Mouse (Mus musculus) fibroblast of lung, adult 2 months (primary cell): ENCODE results near the gene Elovl4.

Experiments
- DNase-seq: peaks from one replicate; pipeline ENCODE4 v3.0.0-alpha.2; 2011; ENCODE audit warnings: low read depth

Gene Elovl4

DNA sequence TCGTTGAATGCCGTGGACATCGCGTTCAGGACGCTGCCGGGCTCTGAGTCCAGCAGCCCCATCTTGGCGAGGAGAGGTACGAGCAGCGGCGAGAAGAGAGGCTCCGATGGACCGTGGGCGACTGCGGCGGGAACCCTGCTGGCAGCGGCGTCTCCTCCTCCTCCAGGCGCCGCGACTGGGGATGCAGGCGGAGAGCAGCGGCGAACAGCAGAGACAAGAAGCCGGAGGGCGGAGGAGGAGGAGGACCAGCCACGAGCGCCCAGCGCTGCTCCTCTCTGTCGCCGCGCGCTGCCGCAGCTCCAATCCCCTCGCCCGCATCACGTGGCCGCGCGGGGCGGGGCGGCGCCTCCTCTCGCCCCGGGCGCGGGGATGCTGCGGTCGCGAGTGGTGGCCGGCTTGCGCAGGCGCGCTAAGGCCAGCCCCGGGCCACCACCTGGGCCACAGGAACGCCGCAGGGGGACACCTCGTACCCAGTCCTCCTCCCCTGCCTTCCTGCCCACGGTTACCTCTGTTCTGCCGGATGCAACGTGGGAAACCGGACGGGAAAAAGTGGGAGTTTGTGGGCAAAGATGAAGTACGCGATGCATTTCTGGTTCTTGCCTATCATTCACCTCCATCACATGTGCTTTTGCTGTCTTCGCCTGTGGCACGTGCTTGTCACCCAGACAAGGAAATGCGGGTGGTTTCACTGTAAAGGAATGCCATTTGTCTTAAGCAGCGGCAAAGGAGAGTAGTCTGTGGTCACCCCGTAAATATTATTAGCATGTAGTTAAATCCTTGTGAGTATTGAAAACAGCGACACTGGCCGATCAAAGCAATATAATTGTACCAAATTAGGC lies at the start of gene Elovl4:
Gene Elovl4 (minus strand): TSS at position 301 of the 839 bp plus-strand sequence.
- DNase-seq: no peak

DNA sequence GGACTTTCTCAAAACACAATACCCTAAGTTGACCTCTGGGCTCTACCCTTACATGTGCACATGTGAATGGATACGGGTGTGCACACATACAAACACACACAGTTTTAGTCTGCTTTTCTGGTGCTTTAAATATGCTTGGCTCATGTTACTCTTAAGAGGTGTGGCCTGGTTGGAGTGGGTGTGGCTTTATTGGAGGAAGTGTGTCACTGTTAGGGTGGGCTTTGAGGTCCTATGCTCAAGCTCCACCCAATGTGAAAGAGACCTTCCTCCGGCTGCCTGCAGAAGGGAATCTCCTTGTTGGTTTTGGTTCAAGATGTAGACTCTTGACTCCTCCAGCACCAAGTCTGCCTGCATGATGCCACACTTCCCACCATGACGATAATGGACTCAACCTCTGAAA lies 46.4 kb upstream of the Elovl4 start:
- DNase-seq: no peak

DNA sequence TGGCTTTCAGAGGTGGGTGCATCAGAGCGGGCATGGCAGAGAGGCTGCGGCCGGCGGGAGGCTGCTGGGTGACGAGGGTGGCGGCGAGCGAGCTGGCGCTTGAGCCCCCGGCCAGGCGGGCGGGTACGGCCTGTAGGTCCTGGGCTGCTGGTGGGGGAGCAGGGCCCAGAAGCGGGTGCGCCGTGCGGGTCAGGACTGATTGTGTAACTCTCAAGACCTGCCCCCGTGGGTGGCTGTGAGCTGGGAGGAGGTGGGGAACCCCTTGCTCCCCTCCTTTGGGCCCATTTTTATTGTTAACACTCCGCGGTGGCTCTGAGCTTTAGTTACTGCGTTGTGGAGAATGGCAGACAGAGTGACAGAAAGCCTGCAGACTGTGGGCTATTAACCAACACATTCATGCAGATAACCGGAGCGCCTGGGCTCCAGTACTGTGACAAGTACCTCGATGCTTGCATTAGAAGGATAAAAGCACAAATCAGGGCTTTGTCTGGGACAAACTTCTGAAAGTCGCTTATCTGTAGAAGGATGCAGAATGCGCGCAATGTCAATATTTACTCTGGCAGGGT lies 28.8 kb upstream of the Elovl4 start:
- no peak for DNase-seq

DNA sequence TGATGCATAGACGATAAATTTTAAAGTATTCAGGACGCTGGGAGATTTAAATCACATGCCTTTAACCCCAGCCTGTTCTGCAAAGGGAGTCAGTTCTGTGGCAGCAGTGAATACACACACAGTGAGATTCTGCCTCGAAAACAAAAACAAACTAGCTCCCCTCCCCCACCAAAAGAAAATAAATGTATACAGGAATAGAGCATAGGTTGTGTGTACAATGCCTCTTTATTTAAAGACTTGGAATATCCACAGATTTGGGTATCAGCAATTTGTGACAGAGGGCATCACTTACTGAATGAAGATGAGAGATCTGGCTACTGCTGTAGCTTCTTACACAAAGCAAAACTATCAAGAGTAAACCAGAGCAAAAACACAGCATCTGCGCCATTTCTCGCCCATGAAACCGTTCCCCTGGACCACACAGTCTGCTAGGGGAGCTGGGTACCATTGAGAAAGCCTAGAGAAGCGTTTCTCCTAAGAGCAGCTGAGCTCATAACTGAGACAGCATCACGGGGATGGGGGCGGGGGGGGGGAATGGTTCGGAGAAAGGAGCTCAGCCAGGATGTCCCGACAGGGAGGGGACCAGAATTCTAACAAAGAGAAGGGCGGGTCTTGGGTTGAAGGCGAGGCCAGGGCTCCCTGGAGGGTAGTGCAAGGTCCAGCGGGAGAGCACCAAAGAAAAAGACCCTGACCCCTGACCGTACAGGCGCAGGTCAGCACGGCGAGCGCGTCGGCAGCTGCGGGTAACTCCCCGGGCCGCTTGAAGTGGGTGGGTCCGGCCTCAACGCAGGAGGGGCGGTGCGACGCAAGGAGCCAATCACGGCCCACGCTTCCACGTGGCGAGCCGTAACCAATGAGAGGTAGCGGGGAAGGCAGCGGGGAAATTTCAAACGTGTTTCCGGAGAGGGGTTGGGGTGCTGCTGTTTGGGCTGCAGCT lies 28.0 kb upstream of the Elovl4 start, which contains the start of gene Ttk:
Gene Ttk (plus strand): TSS at position 879 of the 937 bp plus-strand sequence.
- DNase-seq: peak; percentile 71

DNA sequence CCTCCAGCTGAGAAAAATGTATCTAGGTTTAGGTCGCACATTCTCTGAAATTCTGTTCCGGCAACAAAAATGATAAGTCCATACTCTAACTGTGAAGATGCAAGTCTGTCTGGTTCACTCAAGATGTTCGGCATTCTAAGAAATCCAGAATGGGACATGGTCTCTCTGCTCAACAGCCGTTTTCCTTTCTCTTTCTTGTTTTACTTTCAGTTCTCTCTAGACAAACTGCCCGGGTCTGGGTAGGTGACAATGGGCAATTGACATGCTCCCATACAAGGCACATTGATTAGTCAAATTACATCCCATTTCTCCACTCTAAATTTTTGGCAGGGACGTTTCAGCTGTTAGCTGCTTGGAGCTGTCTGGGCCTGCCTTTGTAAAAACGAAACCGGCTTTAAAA lies 25.1 kb upstream of the Elovl4 start:
- DNase-seq: no peak

DNA sequence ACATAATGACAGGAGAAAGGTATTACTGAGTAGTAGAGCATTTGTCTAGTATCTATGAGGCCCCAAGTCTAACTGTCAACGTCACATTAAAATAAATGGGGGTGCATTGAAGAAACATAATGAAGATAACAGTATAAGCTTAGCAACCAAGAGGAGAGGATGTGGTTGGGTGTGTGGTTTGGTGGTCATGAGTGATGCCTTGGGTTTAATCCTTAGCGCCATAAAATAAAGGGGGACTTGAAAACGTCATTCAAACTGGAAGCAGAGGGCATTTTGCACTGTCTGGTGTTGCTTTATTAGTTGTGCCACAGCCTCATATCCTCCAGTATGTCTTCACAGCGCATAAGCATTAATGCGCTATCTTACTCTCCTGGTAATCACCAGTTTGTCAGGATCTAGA lies 23.8 kb upstream of the Elovl4 start:
- DNase-seq: no peak

DNA sequence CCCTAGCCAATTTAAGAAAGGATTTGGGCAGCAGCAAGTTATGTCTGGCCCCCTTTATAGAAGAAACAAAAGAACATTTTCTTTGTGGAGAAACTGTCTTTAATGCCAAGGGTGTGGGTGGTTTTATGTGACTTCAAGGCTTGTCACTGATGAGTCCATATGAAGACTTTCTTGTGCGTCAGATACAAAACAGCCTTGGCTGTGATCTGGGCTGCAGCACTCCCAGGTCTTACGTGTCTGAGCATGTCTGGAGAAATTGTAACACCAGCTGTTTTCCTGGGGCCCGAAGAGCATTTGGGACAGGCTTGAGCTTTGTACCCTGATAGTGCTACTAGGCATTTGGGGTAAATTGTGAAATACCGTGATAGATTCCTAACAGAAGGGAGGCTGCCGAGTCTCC lies 16.8 kb upstream of the Elovl4 start:
- DNase-seq: no peak

DNA sequence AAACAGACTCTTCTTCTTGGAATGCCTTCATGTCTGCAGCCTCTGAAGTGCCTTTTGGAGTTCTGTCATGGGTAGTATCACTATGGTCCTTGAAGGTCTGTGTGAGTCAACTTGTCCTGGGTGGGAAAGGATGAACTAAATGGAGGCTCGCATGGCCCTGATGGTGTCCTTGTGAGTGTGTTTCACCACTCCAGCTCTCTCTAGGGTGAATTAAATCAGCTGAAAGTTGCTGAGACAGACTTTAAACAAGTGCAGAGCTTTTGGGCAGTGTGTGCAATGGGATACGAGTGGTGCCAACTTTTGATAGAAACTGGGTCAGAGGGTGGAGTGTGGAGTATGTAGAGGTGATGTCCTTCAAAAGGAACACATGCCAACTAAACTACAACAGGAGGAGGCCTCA lies 14.9 kb upstream of the Elovl4 start:
- DNase-seq: no peak

DNA sequence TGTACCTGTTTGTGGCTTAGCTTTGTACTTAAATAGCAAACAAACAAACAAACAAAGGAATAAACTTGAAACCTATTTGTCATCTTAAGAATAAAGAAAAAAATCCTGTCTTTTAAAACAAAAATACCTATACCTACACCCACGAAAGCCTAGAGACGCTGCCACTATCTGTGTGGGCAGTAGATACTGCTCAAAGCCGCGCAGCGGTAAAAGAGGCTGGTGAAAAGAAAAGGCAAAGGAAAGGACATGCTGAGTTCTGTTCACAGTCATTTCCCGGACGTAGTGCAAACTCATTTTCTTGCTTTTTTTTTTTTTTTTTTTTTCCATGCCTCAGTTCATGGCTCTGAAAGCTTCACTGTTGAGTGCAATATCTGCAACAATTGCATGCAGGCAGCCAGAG lies 13.1 kb upstream of the Elovl4 start:
- DNase-seq: no peak

DNA sequence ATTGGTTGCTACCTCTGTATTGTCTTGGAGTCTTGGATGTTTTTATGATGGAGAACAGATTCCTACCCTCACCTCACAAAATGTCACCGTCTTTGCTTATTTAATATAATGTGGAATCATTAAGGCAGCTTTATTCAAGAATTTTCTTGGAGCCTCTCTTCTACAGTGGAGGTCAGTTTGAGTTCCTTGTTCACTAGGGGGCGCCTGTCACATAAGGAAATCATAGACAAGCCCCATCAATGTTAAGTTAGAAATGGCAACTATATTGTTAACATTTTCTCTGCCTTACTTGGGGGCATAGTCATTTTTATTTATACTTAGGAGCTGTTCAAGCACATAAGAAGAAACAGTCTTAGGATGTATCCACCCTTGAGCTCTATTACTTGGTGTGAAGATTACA lies 1.5 kb upstream of the Elovl4 start:
- DNase-seq: peak; percentile 14

DNA sequence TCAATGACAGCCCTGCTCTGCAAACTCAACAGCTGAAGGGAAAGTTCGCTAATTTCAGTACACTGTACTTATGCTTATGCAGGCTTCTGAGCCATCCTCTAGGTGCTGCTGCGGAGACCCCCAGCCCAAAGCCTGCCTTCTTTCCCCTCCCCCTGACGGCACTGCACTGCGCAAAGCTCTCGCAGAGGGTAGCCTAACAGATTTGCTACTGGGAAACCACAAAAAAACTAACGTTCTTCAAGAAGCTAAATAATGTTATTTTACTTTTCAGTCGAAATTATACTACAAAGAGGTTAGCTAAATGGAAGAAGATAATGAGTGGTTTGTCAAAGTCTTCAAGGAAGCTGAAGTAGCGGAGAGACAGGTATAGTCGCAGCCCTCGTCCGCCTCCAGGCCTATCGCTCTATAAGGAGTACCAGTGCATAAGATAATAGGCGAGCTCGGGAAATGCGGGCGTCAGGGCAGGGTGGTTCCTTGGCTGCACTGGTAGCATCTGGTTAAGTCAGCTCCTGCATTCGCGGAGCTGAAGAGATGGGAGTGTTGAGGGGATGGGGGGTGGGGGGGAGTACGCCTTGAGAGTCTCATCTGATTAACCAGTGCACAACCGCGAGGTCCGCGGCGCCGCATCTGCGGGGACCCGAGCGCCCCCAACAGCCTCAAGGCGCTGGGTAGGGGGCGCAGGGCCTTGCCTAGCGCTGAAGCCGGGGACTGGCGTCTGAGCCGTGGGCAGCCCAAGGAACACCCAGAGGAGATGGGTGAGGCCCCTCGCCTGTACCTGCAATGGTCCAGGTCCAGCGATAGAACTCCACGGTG lies 707 bp downstream of the Elovl4 start:
- no peak for DNase-seq

DNA sequence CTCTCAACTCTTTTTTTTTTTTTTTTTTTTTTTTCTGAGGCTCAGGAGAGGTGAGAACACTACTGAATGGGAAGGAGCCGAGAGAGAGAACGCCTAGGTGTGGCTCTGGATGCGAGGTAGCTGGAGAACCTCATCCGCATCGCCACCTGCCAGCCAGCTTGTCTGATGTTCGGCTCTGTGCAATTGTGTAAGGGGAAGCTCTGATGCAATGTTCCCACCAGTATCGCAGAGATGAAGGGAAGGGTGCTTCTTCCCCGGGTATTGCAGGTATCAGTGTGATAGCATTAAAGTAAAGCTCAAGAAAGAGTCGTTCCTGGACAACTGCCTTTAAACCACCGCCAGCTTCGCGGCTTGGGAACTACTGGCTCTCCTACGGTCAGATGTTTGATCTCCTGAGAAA lies 1.7 kb downstream of the Elovl4 start:
- DNase-seq: no peak

DNA sequence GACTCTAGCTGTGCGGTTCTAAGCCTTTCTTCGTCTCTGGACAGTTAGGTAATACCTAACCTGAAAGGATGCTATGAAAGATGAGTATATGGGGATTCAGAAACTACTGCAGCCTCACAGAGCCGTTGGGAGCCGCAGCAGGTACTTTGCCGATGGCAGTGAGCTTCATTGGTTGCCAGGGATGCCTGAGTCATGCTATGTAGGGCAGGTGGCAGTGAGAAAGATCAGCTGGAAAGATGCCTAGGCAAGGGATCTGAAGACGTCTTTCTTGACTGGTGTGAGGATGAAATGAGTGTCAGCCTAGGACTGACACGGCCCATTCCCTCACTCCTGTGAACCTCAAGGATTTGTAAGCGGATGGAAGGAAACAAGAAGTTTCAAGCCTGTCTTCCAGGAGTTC lies 8.2 kb downstream of the Elovl4 start:
- DNase-seq: no peak

DNA sequence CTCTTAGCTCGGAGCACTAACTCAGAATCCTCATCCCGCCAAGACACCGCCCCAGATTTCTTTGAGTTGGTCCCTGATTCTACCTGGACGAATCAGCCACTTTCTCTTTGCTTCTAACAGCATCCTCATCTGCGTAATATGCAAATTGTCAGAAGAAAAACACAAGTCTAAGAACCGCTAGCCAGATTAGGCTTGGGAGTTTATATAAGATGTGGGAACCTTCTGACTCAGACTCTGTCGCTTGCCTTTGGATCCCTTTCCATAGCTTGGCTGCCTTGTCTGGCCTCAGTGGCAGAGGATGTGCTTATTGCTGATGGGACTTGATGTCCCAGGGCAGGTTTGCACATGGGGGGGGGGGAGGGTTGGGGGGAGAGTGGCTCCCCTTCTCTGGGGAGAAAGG lies 9.2 kb downstream of the Elovl4 start:
- DNase-seq: no peak

DNA sequence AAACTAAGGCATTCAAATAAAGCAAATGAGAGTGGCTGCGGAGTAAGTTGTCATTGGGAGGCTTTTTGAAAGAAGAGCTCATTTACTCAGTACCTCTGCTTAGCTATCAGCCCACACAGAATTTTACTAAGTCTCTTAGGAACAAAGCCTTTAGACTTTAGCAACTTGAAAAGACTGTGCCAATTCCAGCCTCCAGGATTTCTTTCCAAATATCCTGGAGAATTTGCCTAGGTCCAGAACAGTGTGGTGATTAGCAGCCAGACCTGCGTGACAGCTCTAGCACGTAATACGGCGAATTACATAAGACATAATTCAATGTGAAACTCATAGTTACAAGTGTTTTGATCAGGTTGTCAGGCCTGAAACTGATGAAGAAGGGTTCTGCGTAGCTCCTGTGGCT lies 16.8 kb downstream of the Elovl4 start:
- DNase-seq: no peak

DNA sequence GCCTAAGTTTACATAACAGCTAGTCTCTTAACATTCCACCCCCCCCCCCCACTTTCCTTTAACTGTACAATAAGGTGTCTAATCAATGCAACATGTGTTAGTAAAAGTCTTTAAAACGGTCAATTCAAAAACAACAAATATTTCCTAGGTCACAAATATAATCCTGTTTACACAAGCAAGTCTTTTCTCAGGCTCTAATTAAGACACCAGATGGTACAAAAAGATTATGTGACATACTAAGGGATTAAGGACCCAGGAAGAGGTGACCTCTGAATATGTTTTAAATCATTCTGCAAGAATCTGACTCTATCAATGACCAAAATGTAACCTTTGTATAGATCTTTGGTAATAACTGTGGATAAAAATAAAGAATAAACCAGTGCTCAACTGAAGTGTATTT lies 20.6 kb downstream of the Elovl4 start:
- DNase-seq: no peak

DNA sequence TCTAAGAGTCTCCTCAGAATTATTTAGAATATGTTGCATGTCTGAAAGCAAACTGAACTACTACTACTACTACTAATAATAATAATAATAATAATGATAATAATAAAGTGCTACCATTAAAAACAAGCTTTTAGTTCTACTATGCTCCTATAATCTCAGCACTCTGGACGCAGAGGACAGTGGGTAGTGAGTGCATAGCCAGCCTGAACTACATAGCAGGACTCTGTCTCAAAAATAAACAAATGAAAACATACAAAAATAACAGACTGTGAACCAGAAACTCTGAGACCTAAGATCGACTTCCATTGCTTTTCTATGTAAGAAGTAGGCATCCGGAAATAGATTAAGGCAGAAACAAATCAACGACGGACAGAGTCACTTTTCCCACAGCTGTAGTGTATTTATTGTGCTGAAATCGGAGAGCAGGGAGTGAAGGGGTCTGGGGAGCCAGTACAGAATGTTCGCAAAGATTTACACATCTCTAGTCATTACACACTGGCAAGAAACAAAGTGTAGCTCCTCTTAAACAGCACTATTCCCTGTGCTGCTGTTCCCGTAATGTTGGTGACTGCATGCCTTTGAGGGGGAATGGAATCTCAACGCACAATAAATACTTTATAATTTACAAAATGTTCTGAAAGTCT lies 27.6 kb downstream of the Elovl4 start:
- no peak for DNase-seq

DNA sequence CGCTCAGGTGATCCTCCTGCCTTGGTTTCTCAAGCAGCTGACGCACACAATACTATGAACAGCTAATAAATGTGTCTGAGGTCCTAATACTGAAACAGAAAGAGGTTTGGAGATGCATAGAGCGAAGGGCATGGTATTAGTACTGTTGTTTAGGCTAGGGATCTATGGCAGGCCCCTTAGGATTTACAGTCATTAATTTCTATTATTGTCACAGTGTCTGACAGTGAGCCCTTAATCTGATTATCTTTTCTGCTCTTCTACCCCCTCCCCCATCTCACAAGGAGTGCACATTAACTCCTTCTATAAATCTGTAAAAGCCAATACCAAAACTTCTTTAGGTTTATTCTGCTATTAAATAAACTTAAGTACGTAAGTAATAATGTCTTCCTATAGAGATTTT lies 44.8 kb downstream of the Elovl4 start:
- DNase-seq: no peak

DNA sequence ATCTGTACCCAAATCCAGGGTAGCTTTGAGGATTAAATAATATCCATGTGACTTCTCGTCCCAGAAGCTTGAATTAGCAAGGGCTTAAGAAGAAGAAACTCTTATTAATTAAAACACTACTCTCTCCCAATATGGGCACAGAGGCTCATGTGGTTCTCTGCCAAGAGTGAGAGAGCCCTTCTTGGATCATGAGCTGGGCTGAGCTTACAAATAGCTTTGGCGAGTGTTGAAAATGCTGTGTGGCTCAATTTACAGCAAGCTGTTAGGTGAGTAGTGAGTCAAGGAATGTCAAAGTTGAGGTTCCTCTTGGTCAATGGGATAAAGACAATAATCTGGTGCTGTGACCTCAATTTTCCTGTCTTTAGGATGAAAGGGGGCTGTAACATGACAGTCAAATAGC lies 74.2 kb downstream of the Elovl4 start:
- DNase-seq: no peak

DNA sequence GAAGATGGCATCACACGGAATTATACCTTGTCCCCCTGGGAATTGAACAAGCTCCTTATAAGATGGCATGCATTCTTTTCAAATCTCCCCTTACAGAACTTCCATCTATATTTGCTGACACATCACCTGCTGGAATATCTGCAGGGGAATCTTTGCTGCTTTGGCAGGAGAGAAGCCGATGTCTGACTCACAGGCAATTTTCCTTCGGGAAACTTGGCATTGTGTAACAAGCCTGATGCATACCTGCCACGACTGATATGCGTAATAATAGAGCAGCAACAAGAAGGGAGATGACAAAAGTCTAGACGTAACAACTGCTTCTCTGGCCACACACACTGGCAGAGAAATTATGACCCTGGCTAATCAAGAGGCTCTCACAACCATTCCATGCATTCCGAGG lies 75.2 kb downstream of the Elovl4 start:
- DNase-seq: peak; percentile 6
